Mouse (Mus musculus): ENCODE data around the gene Btnl1.
A peak's percentile ranks its signal among the peaks of the same experiment; 100 is the strongest.

The Btnl1 gene

DNA sequence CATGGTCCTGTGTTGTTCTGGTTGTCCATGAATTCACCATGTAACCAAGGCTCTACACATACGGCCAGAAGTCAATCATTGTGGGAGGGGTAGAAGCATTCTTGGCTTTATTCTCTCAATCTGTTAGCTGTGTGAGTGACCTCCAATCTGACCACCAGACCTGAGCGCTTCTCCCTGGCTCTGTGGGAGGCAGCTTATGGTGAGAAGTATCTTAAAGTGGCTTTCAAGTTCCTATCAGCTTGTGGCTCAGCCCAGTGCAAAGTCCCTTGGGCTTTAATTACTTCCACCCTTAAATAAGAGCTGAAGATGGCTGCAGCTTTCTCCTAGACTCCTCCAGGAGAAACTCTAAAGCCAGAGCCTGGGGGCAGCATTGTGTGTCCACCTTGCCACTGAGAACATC lies at the start of gene Btnl1:
Gene Btnl1 (plus strand): TSS at position 286 of the 400 bp plus-strand sequence.
- no peak for DNase-seq (ENCODE audit: low read depth in 1 of 2, low spot score in 2 of 2)

DNA sequence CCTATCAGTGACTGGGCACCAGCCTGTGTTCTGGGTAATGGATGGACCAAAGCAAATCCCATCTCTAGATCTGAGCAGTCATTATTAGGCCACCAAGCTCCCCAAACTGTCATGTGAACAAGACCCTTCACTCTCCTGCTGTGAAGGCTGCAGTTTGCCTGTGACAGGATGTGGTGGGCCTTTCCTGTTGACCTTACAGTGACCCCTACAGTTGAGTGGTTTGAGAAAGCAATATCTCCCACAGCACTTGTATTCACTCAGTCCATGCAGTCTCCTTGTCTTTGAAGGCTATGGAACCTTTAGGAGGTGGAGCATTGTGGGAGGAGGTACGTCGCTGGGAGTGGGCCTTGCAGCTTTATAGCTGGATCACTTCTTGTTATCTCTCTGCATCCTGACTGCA lies 47.1 kb upstream of the Btnl1 start:
- no peak for DNase-seq (ENCODE audit: low read depth in 1 of 2, low spot score in 2 of 2)

DNA sequence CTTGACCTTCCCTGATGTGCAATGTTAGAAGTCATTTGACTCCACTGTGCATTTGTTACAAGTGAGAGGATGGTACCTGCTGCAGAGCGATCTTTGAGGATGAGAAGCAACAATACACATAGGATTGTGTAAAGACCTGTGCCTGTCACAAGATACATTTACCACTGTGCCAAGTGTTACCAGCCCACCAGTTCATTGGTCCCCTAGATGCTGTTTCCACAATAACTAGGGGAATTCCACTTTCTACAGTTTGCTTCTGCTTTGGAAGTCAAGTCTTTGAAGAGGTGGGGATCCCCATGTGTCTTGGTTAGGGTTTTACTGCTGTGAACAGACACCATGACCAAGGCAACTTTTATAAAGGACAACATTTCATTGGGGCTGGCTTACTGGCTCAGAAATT lies 45.7 kb upstream of the Btnl1 start:
- no peak for DNase-seq (ENCODE audit: low read depth in 1 of 2, low spot score in 2 of 2)

DNA sequence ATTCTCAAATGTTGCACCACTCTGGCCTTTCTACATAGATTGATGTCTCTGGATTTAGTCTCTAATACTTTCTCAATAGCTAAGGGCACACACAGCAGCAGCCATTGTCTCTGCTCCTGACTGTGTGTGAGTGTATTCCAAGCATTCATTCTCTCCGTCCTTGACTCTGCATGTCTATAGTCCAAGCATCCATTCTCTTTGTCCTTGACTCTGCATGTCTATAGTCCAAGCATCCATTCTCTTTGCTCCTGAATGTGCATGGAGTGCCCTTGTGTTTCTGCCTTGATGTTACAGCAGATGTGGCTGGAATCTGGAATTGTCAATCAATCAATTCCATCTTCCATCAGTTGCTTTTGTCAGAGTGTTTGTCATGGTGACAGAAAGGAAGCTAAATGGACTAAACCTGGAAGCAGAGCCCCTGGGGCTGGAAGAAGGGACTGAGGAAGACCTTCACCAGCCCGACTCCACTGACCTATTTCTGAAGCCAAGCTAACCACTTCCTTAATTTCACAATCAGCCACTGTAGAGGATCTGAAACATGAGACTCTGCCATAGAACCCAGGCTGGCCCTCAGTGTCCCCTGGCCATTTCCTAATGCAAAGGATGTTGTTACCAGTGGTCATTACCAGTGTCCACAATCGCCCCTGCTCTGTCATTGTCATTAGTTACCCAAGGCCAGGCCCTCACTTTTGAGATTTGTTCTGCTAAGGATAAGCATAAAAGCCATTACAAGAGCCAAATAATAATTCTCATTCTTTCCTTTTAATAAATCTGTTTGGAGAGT lies 36.1 kb upstream of the Btnl1 start:
- DNase-seq (ENCODE audit: low read depth in 1 of 2, low spot score in 2 of 2) = peak in 1 of 2 experiments; percentile 62

DNA sequence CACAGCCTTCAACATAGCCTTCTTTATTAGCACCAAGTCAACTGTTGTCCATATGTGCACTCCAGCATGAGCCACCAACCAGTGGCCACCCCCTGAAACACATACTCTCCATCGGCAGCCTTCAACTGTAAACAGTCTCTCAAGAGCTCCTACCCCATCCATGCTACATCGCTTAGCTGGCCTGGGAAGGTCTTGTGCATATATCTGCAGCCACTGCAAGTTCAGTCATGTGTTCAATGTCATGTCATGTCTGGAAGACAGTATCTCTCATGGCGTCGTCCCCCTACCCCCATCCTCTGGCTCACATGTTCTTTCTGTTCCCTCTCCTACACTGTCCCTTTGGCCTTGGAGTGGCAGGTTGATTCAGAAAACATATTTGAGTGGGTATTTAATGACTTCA lies 32.0 kb upstream of the Btnl1 start:
- no peak for DNase-seq (ENCODE audit: low read depth in 1 of 2, low spot score in 2 of 2)

DNA sequence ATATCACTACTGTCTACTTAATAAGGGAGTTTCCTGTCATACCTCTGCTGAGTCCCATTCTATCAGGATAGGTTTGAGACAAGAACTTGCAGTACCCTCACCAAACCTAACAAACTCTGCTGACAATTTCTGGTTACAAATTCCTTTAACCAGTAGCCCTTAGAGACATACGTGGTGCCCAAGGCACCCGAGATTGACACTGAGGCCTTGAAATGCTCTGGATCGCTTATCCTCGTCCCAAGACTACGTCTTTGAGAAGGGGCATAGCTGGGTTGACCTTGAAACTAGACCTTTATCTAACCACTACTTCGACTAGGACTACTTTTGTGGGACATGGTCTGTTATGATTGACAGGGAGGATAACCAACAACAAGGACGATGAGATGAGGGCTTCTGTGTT lies 31.4 kb upstream of the Btnl1 start:
- no peak for DNase-seq (ENCODE audit: low read depth in 1 of 2, low spot score in 2 of 2)

DNA sequence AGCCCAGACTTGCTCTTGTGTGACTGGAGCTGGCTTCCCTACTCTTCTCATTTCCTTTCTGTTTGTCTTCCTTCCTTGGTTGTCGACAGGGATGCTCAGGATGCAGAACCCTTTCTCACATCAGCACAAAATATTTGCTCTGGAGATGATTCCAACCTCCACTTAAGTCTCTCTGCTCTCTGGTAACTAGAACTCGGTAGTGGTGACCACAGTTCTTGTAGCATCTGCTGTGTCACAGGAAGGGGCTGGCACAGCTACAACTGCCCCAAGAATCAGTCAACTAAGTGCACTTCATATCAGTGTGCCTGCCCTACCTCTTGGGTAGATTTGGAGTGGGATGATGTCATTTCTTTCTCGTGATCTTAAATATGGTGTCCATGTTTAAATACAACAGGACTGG lies 30.9 kb upstream of the Btnl1 start:
- DNase-seq (ENCODE audit: low read depth in 1 of 2, low spot score in 2 of 2) = no peak

DNA sequence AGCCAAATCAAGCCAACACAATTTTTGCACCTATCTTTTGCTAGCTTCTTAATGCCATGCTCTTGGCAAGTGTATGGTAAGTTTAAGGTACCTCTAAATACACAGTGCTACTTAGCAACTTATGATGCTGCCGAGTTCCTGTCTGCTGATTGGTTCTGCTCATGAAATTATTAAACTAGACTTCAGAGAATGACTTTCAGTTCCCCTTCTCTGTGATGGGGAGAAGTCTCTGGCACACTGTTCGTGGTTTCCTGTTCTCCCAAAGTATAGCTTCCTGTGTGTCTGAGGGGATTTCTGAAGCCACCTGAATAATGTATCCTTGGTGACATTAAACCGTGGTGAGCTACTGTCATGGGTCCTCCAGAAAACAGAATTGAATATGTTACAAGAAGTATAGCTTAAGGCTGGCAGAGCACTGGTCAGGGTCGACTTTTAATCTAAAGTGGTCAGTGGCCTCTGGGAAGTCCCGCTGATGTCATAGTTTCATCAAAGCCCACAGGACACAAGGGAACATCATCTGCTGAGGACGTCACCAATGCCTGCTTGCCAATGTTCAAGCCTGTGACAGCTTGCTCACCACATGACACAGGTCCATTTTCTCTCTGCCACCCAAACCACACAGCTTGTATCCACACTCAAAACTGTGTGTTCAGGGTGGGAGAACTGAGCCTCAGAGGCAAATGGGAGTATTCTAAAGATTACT lies 29.2 kb upstream of the Btnl1 start:
- DNase-seq (ENCODE audit: low read depth in 1 of 2, low spot score in 2 of 2) = peak; percentile 77 to 88

DNA sequence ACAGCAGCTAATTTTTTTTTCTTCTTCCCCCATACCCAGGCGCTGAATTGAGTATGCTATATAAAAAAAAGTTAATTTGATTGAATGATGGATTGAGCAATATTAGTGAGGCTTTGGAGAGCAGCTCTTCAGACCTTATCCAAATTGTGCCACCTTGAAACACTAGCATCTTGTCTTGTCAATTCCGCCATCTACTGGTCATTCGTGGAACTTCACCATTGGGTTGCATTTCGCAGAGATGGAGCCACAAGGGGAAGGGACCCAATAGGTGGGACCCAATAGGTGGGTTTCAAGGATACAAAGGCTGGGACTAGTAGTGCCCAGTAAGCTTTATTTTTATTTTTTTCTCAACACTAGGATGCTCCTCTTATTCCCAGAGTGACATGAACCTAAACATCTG lies 27.5 kb upstream of the Btnl1 start:
- DNase-seq (ENCODE audit: low read depth in 1 of 2, low spot score in 2 of 2) = peak; percentile 49 to 80

DNA sequence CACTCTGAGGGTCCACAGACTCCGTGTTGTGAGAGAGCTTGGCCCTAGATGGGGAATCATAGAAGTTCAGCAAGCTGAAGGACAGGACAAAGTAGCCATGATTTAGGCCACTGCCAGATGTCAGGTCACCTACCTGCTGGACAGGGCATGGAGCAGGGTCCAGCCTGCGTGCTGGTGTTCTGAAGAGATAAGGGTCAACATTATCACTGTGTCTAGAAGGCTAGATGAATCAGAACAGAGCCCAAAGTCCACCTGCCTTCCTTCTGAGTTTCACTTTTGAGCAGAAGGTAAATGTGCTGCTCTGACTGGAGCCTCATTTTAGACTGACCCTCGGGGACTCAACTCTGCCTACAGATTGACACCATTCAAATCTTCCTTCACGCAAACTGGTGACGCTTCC lies 22.4 kb upstream of the Btnl1 start, which contains the start of gene Btnl2:
Gene Btnl2 (plus strand): TSS at position 284 of the 400 bp plus-strand sequence.
- no peak for DNase-seq (ENCODE audit: low read depth in 1 of 2, low spot score in 2 of 2)

DNA sequence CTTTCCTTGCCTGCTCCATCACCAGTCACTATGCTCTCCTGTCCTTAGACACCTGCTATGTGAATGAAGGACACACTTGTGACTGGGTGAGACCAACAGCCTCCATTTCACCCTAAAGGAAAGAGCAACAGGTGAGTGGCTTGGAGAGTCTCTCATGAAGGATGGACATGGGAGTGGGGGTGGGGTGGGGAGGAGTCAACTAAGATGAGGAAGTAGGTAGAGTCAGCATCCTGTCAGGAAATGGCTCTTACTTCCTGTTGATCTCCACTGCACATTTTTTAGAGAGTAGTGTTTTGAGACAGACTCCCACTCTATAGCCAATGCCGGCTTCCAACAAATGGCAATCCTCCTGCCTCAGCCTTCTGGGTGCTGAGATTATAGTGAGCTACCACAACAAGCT lies 22.0 kb upstream of the Btnl1 start:
- no peak for DNase-seq (ENCODE audit: low read depth in 1 of 2, low spot score in 2 of 2)

DNA sequence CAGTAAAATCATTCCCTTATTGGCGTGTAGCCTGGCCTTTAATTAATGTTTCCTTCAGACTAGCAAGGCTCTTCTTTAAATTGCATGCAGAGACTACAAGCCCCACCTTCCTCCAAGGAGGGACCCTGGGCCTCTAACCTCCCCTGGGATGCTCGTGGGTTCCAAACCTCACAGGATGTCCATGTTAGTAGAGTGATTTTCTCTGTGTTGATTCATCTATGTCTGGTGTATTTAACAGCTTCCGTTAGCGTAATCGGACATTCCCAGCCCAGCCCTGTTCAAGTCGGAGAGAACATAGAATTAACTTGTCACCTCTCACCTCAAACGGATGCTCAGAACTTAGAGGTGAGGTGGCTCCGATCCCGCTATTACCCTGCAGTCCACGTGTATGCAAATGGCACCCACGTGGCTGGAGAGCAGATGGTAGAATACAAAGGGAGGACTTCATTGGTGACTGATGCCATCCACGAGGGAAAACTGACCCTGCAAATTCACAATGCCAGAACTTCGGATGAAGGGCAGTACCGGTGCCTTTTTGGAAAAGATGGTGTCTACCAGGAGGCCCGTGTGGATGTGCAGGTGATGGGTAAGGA lies 13.9 kb upstream of the Btnl1 start:
- no peak for DNase-seq (ENCODE audit: low read depth in 1 of 2, low spot score in 2 of 2)

DNA sequence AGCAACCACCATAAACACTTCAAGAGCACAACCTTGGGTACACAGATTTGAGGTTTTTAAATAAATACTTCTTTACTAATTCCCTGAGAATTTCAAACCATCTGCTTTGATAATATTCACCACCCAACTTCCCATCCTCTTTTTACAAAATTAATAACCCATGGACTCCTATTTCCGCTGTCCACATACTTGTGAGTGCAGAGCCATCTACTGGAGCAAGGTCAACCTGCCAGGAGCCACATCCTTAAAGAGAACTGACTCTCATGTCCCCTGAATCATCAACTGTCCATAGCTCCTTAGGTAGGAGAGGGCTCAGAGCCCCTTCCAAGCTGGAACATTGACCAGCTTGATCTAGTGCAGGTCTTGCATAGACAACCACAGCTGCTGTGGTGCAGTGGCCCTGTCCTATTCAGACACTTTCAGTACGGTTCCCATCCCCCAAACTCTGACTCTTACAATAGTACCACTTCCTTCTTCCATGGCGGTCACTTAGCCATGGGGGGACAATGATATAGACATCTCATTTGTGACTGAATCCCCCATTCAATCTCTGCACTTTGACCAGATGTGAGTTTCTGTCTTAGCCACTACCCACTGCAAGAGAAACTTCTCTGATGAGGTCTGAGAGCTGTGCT lies 13.1 kb upstream of the Btnl1 start:
- DNase-seq (ENCODE audit: low read depth in 1 of 2, low spot score in 2 of 2) = no peak

DNA sequence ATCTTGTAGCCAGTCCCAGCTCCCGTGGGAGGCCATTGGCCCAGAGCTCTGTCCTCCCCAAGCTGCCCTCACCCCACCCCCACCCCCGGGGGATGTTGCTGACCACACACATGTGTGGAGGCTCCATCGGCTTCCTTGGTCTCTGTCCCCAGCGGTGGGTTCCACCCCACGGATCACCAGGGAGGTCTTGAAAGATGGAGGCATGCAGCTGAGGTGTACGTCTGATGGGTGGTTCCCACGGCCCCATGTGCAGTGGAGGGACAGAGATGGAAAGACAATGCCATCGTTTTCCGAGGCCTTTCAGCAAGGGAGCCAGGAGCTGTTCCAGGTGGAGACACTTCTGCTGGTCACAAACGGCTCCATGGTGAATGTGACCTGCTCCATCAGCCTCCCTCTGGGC lies 11.9 kb upstream of the Btnl1 start:
- no peak for DNase-seq (ENCODE audit: low read depth in 1 of 2, low spot score in 2 of 2)

DNA sequence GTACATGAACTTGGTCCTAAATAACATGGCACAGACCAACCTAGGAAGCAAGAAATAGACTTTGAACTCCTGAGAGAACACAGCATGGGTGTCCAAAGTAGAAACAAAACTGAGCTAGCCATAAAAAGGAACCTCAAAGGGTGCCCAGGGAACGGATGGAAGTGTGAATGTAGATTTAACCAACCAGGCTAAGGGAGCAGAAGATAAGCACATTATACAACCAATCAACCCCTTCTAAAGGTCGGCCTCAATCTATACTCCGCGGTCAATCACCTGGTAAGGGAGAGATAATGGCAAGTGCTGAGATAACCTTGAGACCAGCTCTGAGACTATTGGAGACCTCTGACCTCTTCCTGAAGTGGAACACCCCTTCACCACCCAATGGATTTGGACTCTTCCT lies 6.4 kb upstream of the Btnl1 start:
- no peak for DNase-seq (ENCODE audit: low read depth in 1 of 2, low spot score in 2 of 2)

DNA sequence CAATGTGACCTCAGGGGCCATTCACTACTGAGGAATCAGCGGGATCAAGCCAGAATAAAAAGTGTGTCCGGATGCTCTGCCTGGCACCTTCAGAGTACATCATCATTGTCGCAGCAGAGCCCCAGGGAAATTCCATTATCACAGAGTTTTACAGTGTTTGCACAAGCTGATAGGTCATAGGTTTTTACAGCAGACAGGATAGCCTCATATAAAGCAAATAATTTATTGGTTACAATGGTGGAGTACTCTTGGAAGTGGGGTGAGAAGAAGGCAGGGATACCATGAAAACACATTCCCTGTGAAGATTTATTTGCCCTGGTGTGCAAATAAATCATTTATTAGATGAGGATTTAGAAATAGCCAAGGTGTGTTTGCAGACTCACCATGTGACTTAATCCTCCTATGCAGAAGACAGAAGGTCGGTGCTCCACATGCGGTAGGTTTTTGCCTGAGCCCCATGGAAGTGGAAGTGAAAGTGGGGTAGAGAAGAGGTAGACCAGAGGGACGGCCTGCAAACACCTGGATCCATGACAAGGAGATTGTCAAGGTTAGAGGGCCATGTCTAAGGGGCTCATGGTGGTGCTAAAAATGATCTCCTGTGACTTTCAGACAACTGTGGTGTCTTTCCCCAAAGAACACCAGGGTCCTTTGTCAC lies 3.8 kb upstream of the Btnl1 start:
- DNase-seq (ENCODE audit: low read depth in 1 of 2, low spot score in 2 of 2) = no peak

DNA sequence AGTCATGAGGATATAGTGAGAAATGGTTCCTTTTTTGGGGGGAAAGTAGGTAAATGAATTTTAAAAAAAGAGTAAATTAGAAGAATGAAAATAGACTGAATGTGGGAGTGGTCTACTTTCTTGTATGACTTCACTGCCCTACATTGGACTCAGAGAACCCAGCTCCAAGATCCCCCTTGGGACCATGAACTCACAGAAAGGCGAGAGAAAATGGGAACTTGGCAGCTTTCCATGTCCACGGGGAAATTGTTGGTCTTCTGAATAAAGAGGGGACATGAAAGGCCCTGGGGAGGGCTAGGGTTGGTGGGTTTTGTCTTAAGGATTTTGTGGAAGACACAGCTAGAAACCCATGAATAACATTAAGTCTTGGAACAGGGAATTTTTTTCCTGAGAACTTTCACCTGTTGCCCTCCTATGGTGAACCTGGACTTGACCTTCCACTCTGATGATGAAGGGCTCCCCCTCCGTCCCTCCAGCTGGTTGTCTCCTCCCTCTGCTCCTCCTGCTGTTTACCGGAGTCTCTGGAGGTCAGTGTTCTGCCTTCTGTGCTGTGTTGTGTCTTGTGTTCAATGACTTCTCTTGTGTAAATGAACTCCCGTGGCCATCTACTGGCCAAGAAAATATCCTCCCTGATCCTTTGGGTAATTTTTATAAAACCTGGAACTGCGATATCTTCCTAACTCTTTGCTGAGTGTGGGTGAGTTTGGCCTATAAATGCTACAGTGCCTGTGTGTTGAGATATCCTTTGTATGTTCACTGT lies 698 bp downstream of the Btnl1 start:
- no peak for DNase-seq (ENCODE audit: low read depth in 1 of 2, low spot score in 2 of 2)

DNA sequence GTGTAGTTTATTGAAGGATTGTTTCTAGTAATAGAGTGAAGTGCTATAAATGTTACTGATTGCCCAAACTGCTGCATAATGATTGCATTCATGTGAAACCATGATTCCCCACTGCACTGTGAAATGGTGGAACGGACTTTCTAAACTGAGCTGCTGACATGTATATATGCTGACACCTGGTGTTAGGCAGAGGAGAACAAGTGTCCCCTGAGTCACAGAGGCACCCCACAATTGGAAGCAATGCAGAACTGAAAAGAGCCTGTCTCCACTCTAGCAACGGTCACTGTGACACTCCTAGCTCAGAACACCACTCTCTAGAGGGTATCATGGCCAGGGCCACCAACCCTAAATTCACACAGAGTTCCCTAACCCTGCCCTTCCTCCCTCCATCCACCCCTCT lies 1.8 kb downstream of the Btnl1 start:
- DNase-seq (ENCODE audit: low read depth in 1 of 2, low spot score in 2 of 2) = no peak

DNA sequence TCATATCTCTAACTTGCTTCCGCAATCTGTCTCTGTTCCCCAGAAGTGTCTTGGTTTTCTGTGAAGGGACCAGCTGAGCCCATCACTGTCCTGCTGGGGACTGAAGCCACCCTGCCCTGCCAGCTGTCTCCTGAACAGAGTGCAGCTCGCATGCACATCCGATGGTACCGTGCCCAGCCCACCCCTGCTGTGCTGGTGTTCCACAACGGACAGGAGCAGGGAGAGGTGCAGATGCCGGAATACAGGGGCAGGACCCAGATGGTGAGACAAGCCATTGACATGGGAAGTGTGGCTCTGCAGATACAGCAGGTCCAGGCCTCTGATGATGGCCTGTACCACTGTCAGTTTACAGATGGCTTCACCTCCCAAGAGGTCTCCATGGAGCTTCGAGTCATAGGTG lies 2.5 kb downstream of the Btnl1 start:
- no peak for DNase-seq (ENCODE audit: low read depth in 1 of 2, low spot score in 2 of 2)

DNA sequence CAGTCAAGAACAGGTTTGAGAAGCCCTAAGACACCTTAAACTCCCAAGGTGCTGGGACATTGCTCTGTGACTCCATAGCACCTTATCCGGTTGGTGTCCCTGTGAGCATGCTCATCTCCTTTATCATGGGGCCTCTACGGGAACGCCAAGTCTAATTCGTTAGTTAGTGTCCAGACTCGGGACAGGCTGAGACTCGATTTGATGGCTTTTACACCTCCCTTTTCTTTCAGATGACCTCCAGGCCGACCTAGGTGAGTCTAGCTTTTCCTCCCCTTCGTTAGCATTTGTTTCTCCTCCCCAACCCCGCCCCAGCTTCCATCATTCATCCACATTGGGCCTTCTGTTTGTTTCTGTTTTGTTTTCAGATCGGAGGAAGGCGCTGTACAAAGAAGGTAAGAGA lies 4.9 kb downstream of the Btnl1 start:
- DNase-seq (ENCODE audit: low read depth in 1 of 2, low spot score in 2 of 2) = no peak

DNA sequence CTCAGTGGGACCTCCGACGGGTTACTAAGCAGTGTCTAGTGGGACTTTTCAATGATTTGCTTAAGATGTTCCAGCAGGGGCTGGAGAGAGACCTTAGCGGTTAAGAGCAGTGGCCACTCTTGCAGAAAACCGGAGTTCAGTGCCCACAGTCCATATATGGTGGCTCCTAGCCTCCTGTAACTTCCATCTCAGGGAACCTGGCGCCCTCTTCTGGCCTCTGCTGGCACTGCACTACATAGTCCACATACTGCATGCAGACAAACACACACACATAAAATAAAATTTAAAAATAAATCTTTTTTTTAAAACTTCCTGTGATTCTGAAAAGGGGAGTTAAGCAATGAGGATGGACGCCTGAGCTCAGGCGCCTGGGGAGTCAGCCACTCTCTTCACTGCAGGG lies 6.3 kb downstream of the Btnl1 start:
- peak in 1 of 2 experiments; percentile 58 for DNase-seq (ENCODE audit: low read depth in 1 of 2, low spot score in 2 of 2)

Data from monocyte, adult 2 months (primary cell).